Mouse (Mus musculus) frontal cortex, postnatal 36 days (tissue): Measurements from ENCODE around the gene Olfr772.
"Not testable (repeated sequence)": the region's sequence is repeated elsewhere in the genome, so short reads cannot be mapped to it uniquely, and the experiment has no call there.

ENCODE experiments used
- DNase-seq, 2 experiments: peaks; one replicate each; pipeline ENCODE4 v3.0.0; 2022; ENCODE audit warnings: low spot score in 2 of 2

Olfr772 gene

GRCm38 (mm10) chr10:129177821-129178220, at the start of gene Olfr772:
Gene Olfr772 (minus strand): TSS chr10:129177921.
- not testable (repeated sequence) for DNase-seq

- DNase-seq = not testable (repeated sequence)
Observed at GRCm38 (mm10) chr10:129187319-129187718, 9.6 kb upstream of the Olfr772 start, which contains the start of gene Olfr773. Gene Olfr773 (minus strand): TSS chr10:129187419.

GRCm38 (mm10) chr10:129164651-129165050, 13.1 kb downstream of the Olfr772 start, which contains the start of gene Olfr771:
Gene Olfr771 (minus strand): TSS chr10:129164751.
- no peak for DNase-seq

- no peak for DNase-seq
Observed at GRCm38 (mm10) chr10:129138898-129139297, 38.8 kb downstream of the Olfr772 start, which contains the start of gene Olfr770. Gene Olfr770 (minus strand): TSS chr10:129138998.
